In the genomic region with DNA sequence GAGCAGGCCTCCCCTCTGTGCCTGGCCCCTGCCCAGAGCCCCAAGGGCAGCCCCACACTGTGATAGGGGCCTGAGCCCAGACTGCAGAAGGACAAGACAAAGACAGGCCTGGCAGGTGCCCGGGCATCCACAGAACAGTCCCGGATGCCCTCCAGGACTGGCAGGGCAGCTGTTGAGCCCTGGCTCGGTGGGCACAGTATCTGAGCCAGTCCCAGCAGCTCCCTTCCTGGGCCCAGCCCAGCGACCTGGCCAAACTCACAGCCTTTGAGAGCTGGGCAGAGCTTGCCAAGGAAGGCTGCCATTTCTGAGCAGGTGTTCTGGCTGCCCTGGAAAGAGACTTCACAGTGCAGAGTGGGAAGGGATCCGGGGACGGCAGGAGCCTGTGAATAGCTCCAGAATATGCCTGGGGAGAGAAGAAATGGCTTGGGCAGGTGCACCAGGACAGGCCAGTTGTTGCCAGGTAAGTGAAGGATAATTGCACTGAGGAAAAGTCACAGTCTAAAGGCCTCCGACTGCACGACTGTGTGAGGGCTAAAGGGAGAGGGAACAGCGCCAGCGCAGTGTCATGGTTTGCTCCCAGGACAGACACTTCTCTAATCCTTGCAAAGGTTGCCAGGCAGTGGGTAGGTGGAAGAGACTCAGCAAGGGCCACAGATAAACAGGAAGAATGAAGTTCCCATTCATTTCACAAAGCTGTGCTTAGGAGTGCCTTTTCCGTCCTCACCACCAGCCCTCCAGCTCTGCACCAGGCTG, we compare ENCODE assay signal across 7 mouse cellular contexts. TPM values are rescaled to one million over a fixed set of nuclear protein-coding genes. Genes with fewer than 3 reads are reported as not detected.
DNase-seq lines count a peak whose midpoint lies in the region; ATAC-seq lines count a peak whose summit lies in the region.

No protein-coding gene starts in this region.

- peaks cover 4% of the 10 kb centered on the region; the same call in 1 of the 2 replicates for H3K36me3 ChIP-seq in forebrain, embryonic 15.5 days

- peak; percentile 18 for DNase-seq in urinary bladder, adult 2 months (ENCODE audit: low spot score)
- no peak for DNase-seq in urinary bladder, postnatal 36 days (ENCODE audit: low spot score in 2 of 2)
- no peak for DNase-seq in spleen, postnatal 4 days (ENCODE audit: low spot score in 2 of 2)
- DNase-seq in frontal cortex, postnatal 36 days (ENCODE audit: low spot score in 2 of 2), result no peak

- no peak overlapping the region for H3K4me2 ChIP-seq in forebrain, embryonic 15.5 days (replicated peaks)

- H3K9me3 ChIP-seq in forebrain, embryonic 15.5 days, result no peaks in the 10 kb centered on the region

- H3K27ac ChIP-seq in forebrain, embryonic 15.5 days (replicated peaks), result peak overlapping the region; percentile 70

- no peak overlapping the region for H3K4me3 ChIP-seq in forebrain, embryonic 15.5 days

- no peak overlapping the region for H3K9ac ChIP-seq in forebrain, embryonic 15.5 days (replicated peaks)

- peaks cover 71% of the 10 kb centered on the region for H3K4me1 ChIP-seq in forebrain, embryonic 15.5 days

- peak; percentile 53 for ATAC-seq in forebrain, embryonic 15.5 days (replicated peaks)
- ATAC-seq in hematopoietic stem cell, adult 5-6 weeks (replicated peaks in 1 of 2; ENCODE audit: insufficient read depth in 1 of 2, low FRiP score in 2 of 2, low TSS enrichment in 1 of 2, low read depth in 1 of 2, poor library complexity in 2 of 2, severe bottlenecking in 2 of 2), result peak; percentile 22; a peak in 1 of 4 replicates
- no peak for ATAC-seq in inflammation-experienced regulatory T-cells, adult 6 months

- H3K27me3 ChIP-seq in forebrain, embryonic 15.5 days, result no peaks in the 10 kb centered on the region

- 55% methylated on average over 11 of the region's 11 CpGs for whole genome bisulfite sequencing in forebrain, embryonic 15.5 days

RNA-seq across cellular contexts. Expression of a gene that starts 34.1 kb away (rescaled TPM):
- 20.0 and 21.4 TPM in 2 replicates for polyA plus RNA-seq in urinary bladder, adult 2 months (2012; rRNA removed)
- polyA plus RNA-seq in forebrain, embryonic 15.5 days (2015; fragmentation: Nextera tagmentation; extraction: Ambion mirVana), result 3.3 and 4.9 TPM in 2 replicates
- total RNA-seq in hematopoietic stem cell, adult 5-6 weeks (2017), result 2.6 and 6.6 TPM in 2 replicates
- polyA plus RNA-seq in inflammation-experienced regulatory T-cells, adult 6 months (2017; shearing (Covaris generic)), result under 1 TPM in 2 of 3 experiments, not detected in 1; 0.50 to 0.96 TPM

RNA-seq across cellular contexts. Expression of a gene that starts 51.7 kb away (rescaled TPM):
- polyA plus RNA-seq in urinary bladder, adult 2 months (2012; rRNA removed), result 42.4 and 45.9 TPM in 2 replicates
- 129 and 131 TPM in 2 replicates for polyA plus RNA-seq in forebrain, embryonic 15.5 days (2015; fragmentation: Nextera tagmentation; extraction: Ambion mirVana)
- 58.4 and 85.5 TPM in 2 replicates for total RNA-seq in hematopoietic stem cell, adult 5-6 weeks (2017)
- 10 to 100 TPM; 50.2 to 72.7 (median 54.4) TPM for polyA plus RNA-seq in inflammation-experienced regulatory T-cells, adult 6 months (2017; shearing (Covaris generic))
